Mouse (Mus musculus): ENCODE measurements around the gene Irgq. TPM values are rescaled to one million over a fixed set of nuclear protein-coding genes. Genes with fewer than 3 reads are reported as not detected.

Irgq gene
- total and polyA plus RNA-seq, 3 experiments: 5.1 to 10.1 (median 9.9) TPM

- in situ Hi-C loops (cut with MboI; ENCODE audit: low pct_ligation_motif_present, low pct_unique_long_range_greater_than_20kb, low sequenced_read_pairs): no loop called here
- Histone ChIP-seq H3K27me3 (replicated peaks) (peaks cover 73% of the 10 kb centered on the region), H3K36me3 (replicated peaks in 1 of 2; ENCODE audit: control insufficient read depth in 1 of 2, insufficient read depth in 1 of 2, low read length in 1 of 2) (no peaks in the 10 kb centered on the region), H3K4me3 (replicated peaks in 1 of 3; ENCODE audit: low read depth in 2 of 3, low read length in 2 of 3, poor library complexity in 1 of 3) (no peak overlapping the region), H3K9ac (ENCODE audit: insufficient read depth, low read depth) (no peak overlapping the region), H3K27ac (ENCODE audit: insufficient read depth, low read depth) (no peak overlapping the region), H3K9me3 (replicated peaks; ENCODE audit: low read length) (peaks cover 4% of the 10 kb centered on the region), H3K79me2 (replicated peaks; ENCODE audit: control insufficient read depth, extremely low read depth, insufficient read depth, poor library complexity, severe bottlenecking) (no peaks in the 10 kb centered on the region), H3K4me2 (ENCODE audit: insufficient read depth, low read depth, poor library complexity, severe bottlenecking) (no peak overlapping the region), H3K4me1 (ENCODE audit: control insufficient read depth in 1 of 2, insufficient read depth in 2 of 2) (peaks cover 11 to 24% of the 10 kb centered on the region in 2 experiments)
- DNase-seq (ENCODE audit: extremely low read depth): no peak
- TF ChIP-seq MEF2A (IDR thresholded peaks at IDR 0.05; ENCODE audit: borderline replicate concordance, low read depth, low read length): no peak
- TF ChIP-seq RCOR1 (conservative IDR thresholded peaks at IDR 0.05; ENCODE audit: low read depth, low read length): no peak
- TF ChIP-seq TCF12 (IDR thresholded peaks at IDR 0.05; ENCODE audit: low read depth, low read length): no peak
- TF ChIP-seq HCFC1 (IDR thresholded peaks at IDR 0.05; ENCODE audit: low read depth, low read length): no peak
- no peak for TF ChIP-seq BHLHE40 (IDR thresholded peaks at IDR 0.05; ENCODE audit: low read depth, low read length)
- no peak for TF ChIP-seq SIN3A (IDR thresholded peaks at IDR 0.05; ENCODE audit: low read length)
- TF ChIP-seq SMC3 (IDR thresholded peaks at IDR 0.05; ENCODE audit: low read depth, low read length): no peak
- TF ChIP-seq CTCF (conservative IDR thresholded peaks at IDR 0.05 in 1 of 2, IDR thresholded peaks at IDR 0.05 in 1 of 2; ENCODE audit: low read depth in 2 of 2, low read length in 2 of 2): no peak
- no peak for TF ChIP-seq POLR2AphosphoS2 (IDR thresholded peaks at IDR 0.05; ENCODE audit: low read depth, low read length)
- TF ChIP-seq GABPA (IDR thresholded peaks at IDR 0.05; ENCODE audit: insufficient replicate concordance, low read depth, low read length): no peak
- no peak for TF ChIP-seq KAT2A (IDR thresholded peaks at IDR 0.05; ENCODE audit: insufficient replicate concordance, low read length)
- TF ChIP-seq ELF1 (IDR thresholded peaks at IDR 0.05; ENCODE audit: low read depth, low read length): no peak
- TF ChIP-seq MAZ (IDR thresholded peaks at IDR 0.05; ENCODE audit: low read depth, low read length): no peak
- no peak for TF ChIP-seq MAFK (IDR thresholded peaks at IDR 0.05; ENCODE audit: insufficient replicate concordance, low read length)
- TF ChIP-seq CHD2 (IDR thresholded peaks at IDR 0.05; ENCODE audit: low read length): no peak
- TF ChIP-seq JUN (IDR thresholded peaks at IDR 0.05; ENCODE audit: insufficient read depth, low read depth, low read length): no peak
- TF ChIP-seq MXI1 (IDR thresholded peaks at IDR 0.05; ENCODE audit: low read depth, low read length): no peak
- no peak for TF ChIP-seq E2F4 (IDR thresholded peaks at IDR 0.05; ENCODE audit: insufficient replicate concordance, low read depth, low read length)
- no peak for TF ChIP-seq USF1 (IDR thresholded peaks at IDR 0.05; ENCODE audit: low read depth, low read length)
- TF ChIP-seq NRF1 (IDR thresholded peaks at IDR 0.05; ENCODE audit: low read depth, low read length): no peak
- dilution Hi-C loops (cut with MboI; ENCODE audit: extremely low pct_ligation_motif_present, extremely low pct_unique_long_range_greater_than_20kb, low sequenced_read_pairs): no loop called here
Observed at GRCm38 (mm10) chr7:24485481-24485880, 45.0 kb upstream of the Irgq start.

GRCm38 (mm10) chr7:24486654-24487130 is 43.8 kb upstream of the Irgq start:
- Histone ChIP-seq H3K79me2 (replicated peaks; ENCODE audit: control insufficient read depth, extremely low read depth, insufficient read depth, poor library complexity, severe bottlenecking) (no peaks in the 10 kb centered on the region), H3K27ac (ENCODE audit: insufficient read depth, low read depth) (no peak overlapping the region), H3K9me3 (replicated peaks; ENCODE audit: low read length) (peaks cover under 1% of the 10 kb centered on the region), H3K36me3 (replicated peaks in 1 of 2; ENCODE audit: control insufficient read depth in 1 of 2, insufficient read depth in 1 of 2, low read length in 1 of 2) (no peaks in the 10 kb centered on the region), H3K27me3 (replicated peaks) (peaks cover 66% of the 10 kb centered on the region), H3K4me3 (replicated peaks in 1 of 3; ENCODE audit: low read depth in 2 of 3, low read length in 2 of 3, poor library complexity in 1 of 3) (no peak overlapping the region), H3K4me1 (ENCODE audit: control insufficient read depth in 1 of 2, insufficient read depth in 2 of 2) (peaks cover 4 to 15% of the 10 kb centered on the region in 2 experiments), H3K9ac (ENCODE audit: insufficient read depth, low read depth) (no peak overlapping the region), H3K4me2 (ENCODE audit: insufficient read depth, low read depth, poor library complexity, severe bottlenecking) (no peak overlapping the region)
- in situ Hi-C loops (cut with MboI; ENCODE audit: low pct_ligation_motif_present, low pct_unique_long_range_greater_than_20kb, low sequenced_read_pairs): no loop called here
- TF ChIP-seq MAFK (IDR thresholded peaks at IDR 0.05; ENCODE audit: insufficient replicate concordance, low read length) (0 out of 2 replicates have a peak, but pooled peaks have one; percentile 61), ZC3H11A (IDR thresholded peaks at IDR 0.05; ENCODE audit: low read depth, low read length) (no peak)
- dilution Hi-C loops (cut with MboI; ENCODE audit: extremely low pct_ligation_motif_present, extremely low pct_unique_long_range_greater_than_20kb, low sequenced_read_pairs): no loop called here
- no peak for DNase-seq (ENCODE audit: extremely low read depth)

Measured in CH12.LX (cell line).